Mouse (Mus musculus): ENCODE measurements around the gene Camta1.

The Camta1 gene

GRCm38 (mm10) chr4:151418344-151418875, 443.3 kb downstream of the Camta1 start:
- DNase-seq = no peak

GRCm38 (mm10) chr4:151415812-151416211, 445.9 kb downstream of the Camta1 start:
- DNase-seq = no peak

- no peak for DNase-seq
These were observed 446.3 kb downstream of the Camta1 start for GRCm38 (mm10) chr4:151415376-151415775.

- no peak for DNase-seq
These were observed 446.7 kb downstream of the Camta1 start for GRCm38 (mm10) chr4:151414952-151415351.

GRCm38 (mm10) chr4:151411641-151412061, 450.0 kb downstream of the Camta1 start:
- no peak for DNase-seq

- DNase-seq = no peak
These were observed 450.7 kb downstream of the Camta1 start for GRCm38 (mm10) chr4:151411016-151411415.

- no peak for DNase-seq
These were observed 452.4 kb downstream of the Camta1 start for GRCm38 (mm10) chr4:151409291-151409690.

- DNase-seq = no peak
These were observed 452.9 kb downstream of the Camta1 start for GRCm38 (mm10) chr4:151408811-151409210.

GRCm38 (mm10) chr4:151408246-151408645, 453.4 kb downstream of the Camta1 start:
- DNase-seq = no peak

GRCm38 (mm10) chr4:151407129-151407528, 454.5 kb downstream of the Camta1 start:
- no peak for DNase-seq

GRCm38 (mm10) chr4:151404581-151405256, 457.0 kb downstream of the Camta1 start:
- no peak for DNase-seq

- DNase-seq = no peak
These were observed 459.8 kb downstream of the Camta1 start for GRCm38 (mm10) chr4:151401685-151402397.

GRCm38 (mm10) chr4:151396536-151396935, 465.1 kb downstream of the Camta1 start:
- DNase-seq = no peak

GRCm38 (mm10) chr4:151389345-151389744, 472.3 kb downstream of the Camta1 start:
- no peak for DNase-seq

GRCm38 (mm10) chr4:151386701-151387451, 474.8 kb downstream of the Camta1 start:
- no peak for DNase-seq

GRCm38 (mm10) chr4:151385985-151386700, 475.5 kb downstream of the Camta1 start:
- no peak for DNase-seq

- no peak for DNase-seq
These were observed 483.9 kb downstream of the Camta1 start for GRCm38 (mm10) chr4:151377731-151378130.

- no peak for DNase-seq
These were observed 485.4 kb downstream of the Camta1 start for GRCm38 (mm10) chr4:151376234-151376633.

GRCm38 (mm10) chr4:151372855-151373566, 488.7 kb downstream of the Camta1 start:
- no peak for DNase-seq

GRCm38 (mm10) chr4:151366941-151367545, 494.6 kb downstream of the Camta1 start:
- DNase-seq = no peak

- no peak for DNase-seq
These were observed 500.6 kb downstream of the Camta1 start for GRCm38 (mm10) chr4:151360976-151361673.
